Mouse (Mus musculus) hindbrain, embryonic 13.5 days (tissue): ENCODE measurements around the gene Gm20517. TPM values are rescaled to one million over a fixed set of nuclear protein-coding genes. Genes with fewer than 3 reads are reported as not detected.

Experiments
- ATAC-seq: fragments of 200-750 bp; cut with Nextera tagmentation; 2 replicates; pipeline ENCODE4 v1.8.0; 2017; ENCODE audit warnings: moderate TSS enrichment; ENCODE audit not compliant: low FRiP score
- H3K27ac ChIP-seq: fragments of 300-500 bp; sonication (generic); 2 replicates; pipeline ENCODE4 v1.5.1; 2015; ENCODE audit warnings: inconsistent platforms, mild to moderate bottlenecking, moderate library complexity
- H3K27me3 ChIP-seq: fragments of 300-500 bp; sonication (generic); 2 replicates; pipeline ENCODE4 v1.6.1; 2015; ENCODE audit warnings: mild to moderate bottlenecking, inconsistent platforms
- H3K36me3 ChIP-seq: fragments of 300-500 bp; sonication (generic); 2 replicates; pipeline ENCODE4 v1.6.1; 2015; ENCODE audit warnings: mild to moderate bottlenecking, inconsistent platforms
- H3K4me1 ChIP-seq: fragments of 300-500 bp; sonication (generic); replicated peaks from 2 replicates; pipeline ENCODE4 v1.6.1; 2015; ENCODE audit warnings: inconsistent platforms
- H3K4me2 ChIP-seq: fragments of 300-500 bp; sonication (generic); 2 replicates; pipeline ENCODE4 v1.6.1; 2015; ENCODE audit warnings: inconsistent platforms, mild to moderate bottlenecking, moderate library complexity
- H3K4me3 ChIP-seq: fragments of 300-500 bp; sonication (generic); 2 replicates; pipeline ENCODE4 v1.5.1; 2015; ENCODE audit warnings: mild to moderate bottlenecking, inconsistent platforms
- H3K9ac ChIP-seq: fragments of 300-500 bp; sonication (generic); 2 replicates; pipeline ENCODE4 v1.6.1; 2015; ENCODE audit warnings: mild to moderate bottlenecking, inconsistent platforms
- H3K9me3 ChIP-seq: fragments of 300-500 bp; sonication (generic); 2 replicates; pipeline ENCODE4 v1.6.1; 2016; ENCODE audit warnings: inconsistent platforms
- WGBS: fragments of 180-500 bp; shearing (Covaris S2); methylation state at CpG from one replicate; pipeline ENCODE4 v1.1.7; 2015; 5-methylcytosine and 5-hydroxymethylcytosine counted together
- polyA plus RNA-seq: library from polyadenylated mRNA; unstranded; fragments of >200 nt; fragmentation: Nextera tagmentation; extraction: Ambion mirVana; gene quantifications from 2 replicates; pipeline ENCODE4 v1.2.1, GENCODE M21; 2015

Gm20517 gene
- polyA plus RNA-seq, 1 experiment from 2014 or later, result 2.7 TPM

GRCm38 (mm10) chr17:47708972-47709371, 97.6 kb downstream of the Gm20517 start:
- H3K36me3 ChIP-seq, result peaks cover 7% of the 10 kb centered on the region; the same call in 1 of the 2 replicates
- H3K4me2 ChIP-seq, result no peak overlapping the region
- no peak for ATAC-seq
- H3K4me3 ChIP-seq, result no peak overlapping the region
- H3K27ac ChIP-seq, result no peak overlapping the region
- H3K27me3 ChIP-seq, result 0 out of 2 replicates have a peak, but pooled peaks cover 4% of the 10 kb centered on the region
- H3K9ac ChIP-seq, result no peak overlapping the region
- H3K9me3 ChIP-seq, result no peaks in the 10 kb centered on the region
- H3K4me1 ChIP-seq, result no peaks in the 10 kb centered on the region
- 82% methylated on average over 4 of the region's 4 CpGs for WGBS

GRCm38 (mm10) chr17:47710036-47710435, 98.6 kb downstream of the Gm20517 start:
- Histone ChIP-seq H3K4me1 (no peaks in the 10 kb centered on the region), H3K36me3 (peaks cover 1% of the 10 kb centered on the region; the same call in 1 of the 2 replicates), H3K9ac (no peak overlapping the region), H3K9me3 (no peaks in the 10 kb centered on the region), H3K27ac (no peak overlapping the region), H3K27me3 (0 out of 2 replicates have a peak, but pooled peaks cover 4% of the 10 kb centered on the region), H3K4me3 (no peak overlapping the region), H3K4me2 (no peak overlapping the region)
- ATAC-seq, result no peak
- WGBS, result 79% methylated on average over 3 of the region's 3 CpGs

- no peaks in the 10 kb centered on the region for H3K9me3 ChIP-seq
- ATAC-seq, result no peak
- H3K36me3 ChIP-seq, result no peaks in the 10 kb centered on the region
- no peak overlapping the region for H3K4me2 ChIP-seq
- H3K27ac ChIP-seq, result no peak overlapping the region
- H3K4me1 ChIP-seq, result no peaks in the 10 kb centered on the region
- H3K4me3 ChIP-seq, result no peak overlapping the region
- 0 out of 2 replicates have a peak, but pooled peaks cover 4% of the 10 kb centered on the region for H3K27me3 ChIP-seq
- no peak overlapping the region for H3K9ac ChIP-seq
- WGBS, result 85% methylated on average over 6 of the region's 6 CpGs
Observed at GRCm38 (mm10) chr17:47711883-47712282, 100.5 kb downstream of the Gm20517 start.

DNA sequence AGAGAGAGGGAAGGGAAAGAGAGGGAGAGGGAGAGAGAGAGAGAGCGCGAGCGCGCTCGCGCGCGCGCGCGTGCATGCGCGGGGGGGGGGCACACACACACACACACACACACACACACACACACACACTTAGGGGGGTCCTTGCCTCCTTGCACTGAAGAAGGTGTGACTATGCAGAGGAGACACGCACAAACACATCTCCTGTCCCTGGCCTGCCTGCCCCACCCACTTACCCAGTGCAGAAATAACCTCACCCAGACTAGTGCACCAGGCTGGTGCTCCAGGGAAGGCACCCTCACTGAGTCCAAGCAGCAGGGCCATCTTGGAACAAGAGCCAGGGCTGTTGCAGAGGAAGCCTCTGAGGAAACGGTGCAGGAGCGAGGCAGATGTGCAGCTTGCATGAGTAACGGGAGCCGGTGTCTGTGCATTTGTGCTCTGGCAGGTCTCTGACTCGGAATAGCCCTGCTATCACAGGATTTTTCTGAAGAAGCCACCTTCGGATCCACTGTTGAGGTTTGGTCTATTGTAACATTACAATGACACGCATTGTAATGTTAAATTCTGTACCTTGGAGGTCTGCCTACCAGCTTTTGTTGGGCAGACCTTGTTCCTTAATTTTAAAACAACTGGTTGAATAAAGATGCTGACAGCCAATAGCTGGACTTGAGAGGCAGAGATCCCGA, 101.6 kb downstream of the Gm20517 start:
- no peaks in the 10 kb centered on the region for H3K36me3 ChIP-seq
- H3K4me3 ChIP-seq, result no peak overlapping the region
- no peaks in the 10 kb centered on the region for H3K9me3 ChIP-seq
- H3K27ac ChIP-seq, result no peak overlapping the region
- H3K9ac ChIP-seq, result peak overlapping the region; percentile 40; the same call in 1 of the 2 replicates
- peak overlapping the region; percentile 13; the same call in 1 of the 2 replicates for H3K4me2 ChIP-seq
- WGBS, result 56% methylated on average over 11 of the region's 22 CpGs
- 0 out of 2 replicates have a peak, but pooled peaks cover 4% of the 10 kb centered on the region for H3K27me3 ChIP-seq
- no peaks in the 10 kb centered on the region for H3K4me1 ChIP-seq
- peak; percentile 71 for ATAC-seq

DNA sequence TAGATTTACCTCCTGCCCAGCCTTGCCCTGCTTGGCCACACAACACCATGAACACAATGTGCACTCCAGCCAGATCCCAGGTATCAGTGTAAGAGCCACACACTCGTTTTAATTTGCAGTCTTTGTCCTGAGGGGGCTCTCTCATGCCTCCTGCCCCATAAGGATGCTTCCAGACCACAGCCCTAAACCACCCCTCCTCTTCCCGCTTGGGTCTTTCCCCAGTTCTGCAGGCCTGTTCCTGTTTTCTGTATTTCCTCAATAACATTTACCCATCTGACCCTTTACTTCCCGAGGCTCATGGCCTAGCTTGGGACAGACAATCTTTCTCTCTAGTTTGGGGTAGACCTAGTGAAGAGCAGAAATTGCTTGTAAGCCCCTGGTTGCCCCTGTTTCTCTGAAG, 103.6 kb downstream of the Gm20517 start:
- no peak for ATAC-seq
- no peaks in the 10 kb centered on the region for H3K36me3 ChIP-seq

DNA sequence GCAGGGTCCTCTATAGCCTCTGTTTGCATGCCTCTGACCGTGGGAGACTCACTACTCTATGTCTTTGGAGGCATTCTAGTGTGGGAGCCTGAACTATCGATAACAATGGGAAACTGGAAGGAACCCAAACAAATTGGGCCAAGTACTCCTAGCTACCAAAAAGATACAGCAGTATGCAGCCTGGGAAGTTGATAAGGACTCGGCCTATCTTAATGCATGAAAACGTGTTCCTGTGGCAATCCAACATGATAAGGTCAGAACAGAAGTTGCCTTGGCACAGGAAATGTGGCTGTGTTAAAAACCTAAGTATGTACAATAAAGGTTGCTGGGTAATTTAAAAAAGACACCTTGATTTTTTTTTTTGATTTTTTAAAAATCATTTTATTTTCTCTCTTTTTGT, 109.8 kb downstream of the Gm20517 start:
- Histone ChIP-seq H3K4me2 (no peak overlapping the region), H3K27ac (no peak overlapping the region), H3K4me1 (no peaks in the 10 kb centered on the region), H3K36me3 (no peaks in the 10 kb centered on the region), H3K4me3 (no peak overlapping the region), H3K9me3 (no peaks in the 10 kb centered on the region), H3K9ac (no peak overlapping the region), H3K27me3 (no peaks in the 10 kb centered on the region)
- 92% methylated on average over 4 of the region's 4 CpGs for WGBS
- ATAC-seq, result no peak

More for the DNA sequence above, 103.6 kb downstream of the Gm20517 start:
- no peak overlapping the region for H3K4me3 ChIP-seq
- H3K9ac ChIP-seq, result no peak overlapping the region
- 64% methylated on average over 3 of the region's 3 CpGs for WGBS
- H3K4me2 ChIP-seq, result no peak overlapping the region
- no peak overlapping the region for H3K27ac ChIP-seq
- H3K4me1 ChIP-seq, result no peaks in the 10 kb centered on the region
- H3K9me3 ChIP-seq, result no peaks in the 10 kb centered on the region
- 0 out of 2 replicates have a peak, but pooled peaks cover 4% of the 10 kb centered on the region for H3K27me3 ChIP-seq

DNA sequence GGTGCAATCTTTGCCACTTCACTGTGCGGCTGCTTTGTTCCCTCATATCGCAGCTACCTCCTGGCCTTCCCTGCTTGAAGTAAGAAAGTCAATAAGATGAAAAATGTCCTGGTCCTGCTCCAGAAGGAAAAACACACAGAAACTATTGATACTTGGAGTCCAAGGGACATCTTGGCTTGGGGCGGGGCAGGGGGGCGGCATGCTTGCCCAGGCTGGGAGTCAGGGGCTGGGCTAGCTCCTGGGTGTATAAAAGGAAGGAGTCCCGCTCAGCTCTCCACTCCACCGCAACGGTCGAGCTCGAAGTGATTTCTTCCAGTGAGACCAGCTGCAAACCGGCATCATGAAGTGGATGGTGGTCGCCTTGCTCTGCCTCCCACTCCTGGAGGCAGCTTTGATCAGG, 115.2 kb downstream of the Gm20517 start, which contains the start of gene Pgc:
TSS of gene Pgc (plus strand) at position 277 of the 400 bp plus-strand sequence.
- Histone ChIP-seq H3K27me3 (no peaks in the 10 kb centered on the region), H3K9ac (no peak within 1 kb of the TSS), H3K4me1 (no peaks in the 10 kb centered on the region), H3K36me3 (no peaks in the 10 kb centered on the region), H3K4me3 (no peak within 1 kb of the TSS), H3K4me2 (no peak within 1 kb of the TSS), H3K27ac (no peak within 1 kb of the TSS), H3K9me3 (no peaks in the 10 kb centered on the region)
- WGBS, result 78% methylated on average over 11 of the region's 11 CpGs
- ATAC-seq, result no peak

GRCm38 (mm10) chr17:47730633-47731575, 119.5 kb downstream of the Gm20517 start:
- H3K27me3 ChIP-seq, result 0 out of 2 replicates have a peak, but pooled peaks cover 9% of the 10 kb centered on the region
- no peak overlapping the region for H3K4me2 ChIP-seq
- 51% methylated on average over 24 of the region's 24 CpGs for WGBS
- H3K9me3 ChIP-seq, result no peaks in the 10 kb centered on the region
- no peak for ATAC-seq
- H3K4me3 ChIP-seq, result no peak overlapping the region
- no peak overlapping the region for H3K9ac ChIP-seq
- no peaks in the 10 kb centered on the region for H3K4me1 ChIP-seq
- no peaks in the 10 kb centered on the region for H3K36me3 ChIP-seq
- no peak overlapping the region for H3K27ac ChIP-seq

Other genes starting within 250 kb of the Gm20517 start
- 70.6 and 75.7 TPM in 2 replicates for gene Mrps10, start 242.7 kb upstream of the Gm20517 start, polyA plus RNA-seq
- gene Guca1b, start 226.2 kb upstream of the Gm20517 start, polyA plus RNA-seq, result 0.83 and 0.84 TPM in 2 replicates
- 0.61 and 0.65 TPM in 2 replicates for gene Guca1a, start 211.0 kb upstream of the Gm20517 start, polyA plus RNA-seq
- 0.22 and 0.34 TPM in 2 replicates for gene AI661453, start 175.0 kb upstream of the Gm20517 start, polyA plus RNA-seq
- gene 1700001C19Rik, start 174.2 kb upstream of the Gm20517 start, polyA plus RNA-seq, result 0.34 and 0.79 TPM in 2 replicates
- 23.4 and 23.5 TPM in 2 replicates for gene Taf8, start 109.3 kb upstream of the Gm20517 start, polyA plus RNA-seq
- gene Ccnd3, start 106.5 kb upstream of the Gm20517 start, polyA plus RNA-seq, result 74.3 and 75.2 TPM in 2 replicates
- gene Bysl, start 97 bp upstream of the Gm20517 start, polyA plus RNA-seq, result 33.9 and 34.2 TPM in 2 replicates
- 42.5 and 44.8 TPM in 2 replicates for gene Med20, start within 50 bp of the Gm20517 start, polyA plus RNA-seq
- 8.6 and 9.1 TPM in 2 replicates for gene Usp49, start 19.1 kb downstream of the Gm20517 start, polyA plus RNA-seq
- gene Tomm6, start 76.8 kb downstream of the Gm20517 start, polyA plus RNA-seq, result 289 and 295 TPM in 2 replicates
- 28.6 and 32.9 TPM in 2 replicates for gene Frs3, start 77.4 kb downstream of the Gm20517 start, polyA plus RNA-seq
- gene Gm21981, start 82.9 kb downstream of the Gm20517 start, polyA plus RNA-seq, result 0.52 and 0.71 TPM in 2 replicates
- 0.43 and 0.52 TPM in 2 replicates for gene Prickle4, start 83.1 kb downstream of the Gm20517 start, polyA plus RNA-seq
- gene Pgc, start 115.3 kb downstream of the Gm20517 start, polyA plus RNA-seq, result not detected in 2 replicates
- gene Tfeb, start 125.4 kb downstream of the Gm20517 start, polyA plus RNA-seq, result 2.8 and 3.3 TPM in 2 replicates
- gene Mdfi, start 223.1 kb downstream of the Gm20517 start, polyA plus RNA-seq, result 2.9 and 3.7 TPM in 2 replicates